Mouse (Mus musculus): Measurements from ENCODE around the gene Zfhx3.

Zfhx3 gene

GRCm38 (mm10) chr8:108470269-108470668 lies 527.8 kb downstream of the Zfhx3 start:
- no peak for DNase-seq

GRCm38 (mm10) chr8:108474556-108474955 lies 532.1 kb downstream of the Zfhx3 start:
- no peak for DNase-seq

GRCm38 (mm10) chr8:108478131-108478530 lies 535.7 kb downstream of the Zfhx3 start:
- no peak for DNase-seq

- no peak for DNase-seq
These were observed 537.7 kb downstream of the Zfhx3 start for GRCm38 (mm10) chr8:108480141-108480540.

- no peak for DNase-seq
These were observed 538.8 kb downstream of the Zfhx3 start for GRCm38 (mm10) chr8:108481167-108481815.

- no peak for DNase-seq
These were observed 553.7 kb downstream of the Zfhx3 start for GRCm38 (mm10) chr8:108496101-108496500.

GRCm38 (mm10) chr8:108506779-108507178 lies 564.3 kb downstream of the Zfhx3 start:
- DNase-seq, result no peak

GRCm38 (mm10) chr8:108507769-108508168 lies 565.3 kb downstream of the Zfhx3 start:
- no peak for DNase-seq

- no peak for DNase-seq
These were observed 568.3 kb downstream of the Zfhx3 start for GRCm38 (mm10) chr8:108510641-108511325.

GRCm38 (mm10) chr8:108518116-108518515 lies 575.7 kb downstream of the Zfhx3 start:
- DNase-seq, result no peak

- no peak for DNase-seq
These were observed 579.6 kb downstream of the Zfhx3 start for GRCm38 (mm10) chr8:108522050-108522449.

GRCm38 (mm10) chr8:108529421-108529820 lies 587.0 kb downstream of the Zfhx3 start:
- no peak for DNase-seq

- DNase-seq, result no peak
These were observed 592.9 kb downstream of the Zfhx3 start for GRCm38 (mm10) chr8:108535121-108535876.

GRCm38 (mm10) chr8:108536186-108536585 lies 593.7 kb downstream of the Zfhx3 start:
- no peak for DNase-seq

- no peak for DNase-seq
These were observed 594.5 kb downstream of the Zfhx3 start for GRCm38 (mm10) chr8:108536911-108537351.

- no peak for DNase-seq
These were observed 595.5 kb downstream of the Zfhx3 start for GRCm38 (mm10) chr8:108537686-108538551.

- DNase-seq, result no peak
These were observed 596.6 kb downstream of the Zfhx3 start for GRCm38 (mm10) chr8:108538929-108539555.

GRCm38 (mm10) chr8:108552518-108552917 lies 610.1 kb downstream of the Zfhx3 start:
- DNase-seq, result no peak

- no peak for DNase-seq
These were observed 611.5 kb downstream of the Zfhx3 start for GRCm38 (mm10) chr8:108553808-108554577.

- DNase-seq, result no peak
These were observed 612.3 kb downstream of the Zfhx3 start for GRCm38 (mm10) chr8:108554578-108555245.

GRCm38 (mm10) chr8:108563420-108563819 lies 621.0 kb downstream of the Zfhx3 start:
- no peak for DNase-seq

All from cerebellum, adult 11-12 months (tissue).